Mouse (Mus musculus) cerebellum, adult 2 months (tissue): Measurements from ENCODE around the gene Glrx5.

Source experiments
- CTCF ChIP-seq: fragments of 200-500 bp; IDR thresholded peaks from 2 replicates; pipeline ENCODE4 v1.5.1; 2011; ENCODE audit warnings: low read depth, mild to moderate bottlenecking, control low read depth, low read length, moderate library complexity, borderline replicate concordance; ENCODE audit not compliant: insufficient read depth
- POLR2A ChIP-seq: fragments of 200-500 bp; IDR thresholded peaks from 2 replicates; pipeline ENCODE4 v1.6.1; 2011; ENCODE audit warnings: low read length, control low read depth, borderline replicate concordance; ENCODE audit not compliant: insufficient read depth

GRCm38 (mm10) chr12:105005715-105005972, 26.8 kb upstream of the Glrx5 start:
- TF ChIP-seq CTCF (no peak), POLR2A (no peak)
